Mouse (Mus musculus) cortical plate, adult 2 months (tissue): ENCODE measurements at regions not wholly inside any gene's neighbourhood (a gene's known extent, or its start where the extent isn't known, plus 50 kb on each side); places are given as distances from the start of the nearest gene placed in this dataset.
A peak's percentile ranks its signal among the peaks of the same experiment; 100 is the strongest.

Experiments
- H3K27ac ChIP-seq: fragments of 200-500 bp; 2 replicates; pipeline ENCODE4 v1.5.1; 2012; ENCODE audit warnings: low read length, control low read depth, inconsistent platforms; ENCODE audit not compliant: insufficient read depth
- H3K4me1 ChIP-seq: fragments of 200-500 bp; 2 replicates; pipeline ENCODE4 v1.6.1; 2011; ENCODE audit warnings: low read length; ENCODE audit not compliant: control insufficient read depth, insufficient read depth
- H3K4me3 ChIP-seq: fragments of 200-500 bp; 2 replicates; pipeline ENCODE4 v1.5.1; 2011; ENCODE audit warnings: mild to moderate bottlenecking, low read length, control low read depth; ENCODE audit not compliant: insufficient read depth
- CTCF ChIP-seq: fragments of 200-500 bp; IDR thresholded peaks from 2 replicates; pipeline ENCODE4 v1.5.1; 2011; ENCODE audit warnings: mild to moderate bottlenecking, control low read depth, low read length; ENCODE audit not compliant: insufficient read depth; ENCODE audit errors: extremely low read depth
- POLR2A ChIP-seq: fragments of 200-500 bp; IDR thresholded peaks from 2 replicates; pipeline ENCODE4 v1.6.1; 2011; ENCODE audit warnings: mild to moderate bottlenecking, low read length, control low read depth; ENCODE audit not compliant: insufficient read depth; ENCODE audit errors: extremely low read depth

- Histone ChIP-seq H3K27ac (no peak overlapping the region), H3K4me1 (no peaks in the 10 kb centered on the region), H3K4me3 (no peak overlapping the region)
- TF ChIP-seq CTCF (no peak), POLR2A (no peak)
Observed at GRCm38 (mm10) chr15:60111885-60112284, 95.5 kb upstream of the 4933412E24Rik start.

DNA sequence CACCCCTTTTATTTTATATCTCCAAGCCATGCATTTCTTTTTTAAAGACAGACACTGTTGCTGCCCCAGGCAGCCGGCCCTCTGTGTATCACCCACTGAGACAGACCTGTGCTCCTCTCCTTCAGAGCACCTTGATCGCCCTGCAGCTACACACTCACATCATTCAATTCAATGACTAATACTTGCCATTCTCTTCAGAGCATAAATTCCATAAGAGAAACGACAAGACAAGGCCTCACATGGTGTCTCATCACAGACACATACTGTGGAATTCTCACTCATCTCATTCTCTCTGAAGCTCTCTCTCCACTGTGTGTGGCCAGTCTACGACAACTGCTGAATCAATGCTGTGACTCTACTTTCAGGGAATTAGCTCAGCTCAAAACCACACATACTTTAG is 94.6 kb upstream of the 4933412E24Rik start:
- no peaks in the 10 kb centered on the region for H3K4me1 ChIP-seq
- TF ChIP-seq CTCF (no peak), POLR2A (no peak)
- H3K27ac ChIP-seq = no peak overlapping the region
- no peak overlapping the region for H3K4me3 ChIP-seq

DNA sequence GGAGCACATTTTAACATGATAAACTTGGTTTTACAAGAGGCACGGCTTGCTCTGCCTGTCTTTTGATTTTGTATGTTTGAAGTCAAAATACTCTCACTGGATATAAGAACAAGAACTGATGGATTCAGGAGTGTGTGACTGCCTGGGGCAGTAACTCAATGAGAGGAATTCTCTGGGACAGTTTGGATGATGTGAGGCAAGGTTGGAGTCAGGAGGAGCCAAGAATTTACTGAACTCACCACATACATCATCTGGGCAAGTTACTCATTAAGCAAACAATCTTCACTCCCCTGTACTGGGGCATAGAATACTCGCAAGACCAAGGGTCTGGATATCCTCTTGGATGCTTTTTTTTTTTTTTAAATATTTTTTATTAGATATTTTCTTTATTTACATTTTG is 87.7 kb upstream of the 4933412E24Rik start:
- TF ChIP-seq POLR2A = no peak
- no peak for TF ChIP-seq CTCF
- Histone ChIP-seq H3K4me3 (no peak overlapping the region), H3K27ac (no peak overlapping the region), H3K4me1 (no peaks in the 10 kb centered on the region)

DNA sequence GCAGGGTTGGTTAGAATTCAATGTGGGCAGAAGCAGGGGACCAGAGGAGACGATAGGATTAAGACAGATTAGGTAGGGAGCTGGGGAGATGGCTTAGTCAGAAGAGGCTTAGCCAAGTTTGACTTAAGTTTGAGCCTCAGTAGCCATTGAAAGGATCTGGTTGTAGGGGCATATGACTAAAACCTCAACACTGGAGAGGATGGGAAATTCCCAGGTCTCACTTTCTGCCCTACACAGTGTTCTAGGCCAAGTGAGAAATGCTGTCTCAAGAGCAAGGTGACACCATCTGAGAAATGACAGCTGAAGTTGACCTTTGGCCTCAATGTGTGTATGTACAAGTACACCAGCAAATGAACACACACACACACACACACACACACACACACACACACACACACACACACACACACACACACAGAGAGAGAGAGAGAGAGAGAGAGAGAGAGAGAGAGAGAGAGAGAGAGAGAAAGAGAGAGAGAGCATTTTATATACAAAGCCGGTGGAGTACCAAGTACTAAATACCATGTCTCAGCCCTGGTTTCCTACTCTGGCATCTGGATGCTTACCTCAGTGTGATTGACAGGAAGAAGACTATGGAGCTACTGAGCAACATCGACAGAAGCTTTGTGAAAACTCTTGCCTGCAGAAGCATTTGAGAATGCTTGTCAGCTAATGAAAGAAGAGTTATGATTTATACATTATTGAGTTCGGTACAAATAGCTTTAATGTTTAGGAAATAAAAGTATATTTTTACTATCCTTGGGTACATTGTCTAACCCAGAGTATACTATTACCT is 85.3 kb upstream of the 4933412E24Rik start:
- Histone ChIP-seq H3K4me1 (no peaks in the 10 kb centered on the region), H3K4me3 (no peak overlapping the region), H3K27ac (no peak overlapping the region)
- no peak for TF ChIP-seq POLR2A
- TF ChIP-seq CTCF = no peak

DNA sequence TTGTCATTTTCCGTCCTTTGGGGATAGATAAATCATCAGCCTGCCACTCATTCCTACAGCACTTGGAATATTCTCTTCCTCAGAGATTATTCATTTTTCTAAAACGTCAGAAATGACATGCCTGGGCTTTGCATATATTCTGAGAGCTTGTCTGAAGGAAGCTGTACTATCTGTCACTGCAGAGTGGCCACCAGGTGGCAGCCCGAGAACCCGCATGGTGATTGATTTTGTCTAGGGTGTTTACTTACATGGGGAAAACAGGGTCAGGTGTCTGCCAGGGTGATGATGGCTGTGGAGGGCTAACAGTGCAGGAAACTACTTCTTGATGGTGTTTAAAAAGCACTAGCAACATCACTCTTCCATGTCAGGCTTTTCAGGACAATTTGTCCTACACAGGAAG is 80.7 kb upstream of the 4933412E24Rik start:
- TF ChIP-seq POLR2A (no peak), CTCF (peak; percentile 69)
- H3K27ac ChIP-seq = no peak overlapping the region
- no peak overlapping the region for H3K4me3 ChIP-seq
- H3K4me1 ChIP-seq = no peaks in the 10 kb centered on the region

- no peak overlapping the region for H3K4me3 ChIP-seq
- no peak overlapping the region for H3K27ac ChIP-seq
- no peak for TF ChIP-seq CTCF
- no peak for TF ChIP-seq POLR2A
- H3K4me1 ChIP-seq = no peaks in the 10 kb centered on the region
Observed at GRCm38 (mm10) chr15:60096131-60096530, 79.7 kb upstream of the 4933412E24Rik start.

- Histone ChIP-seq H3K27ac (no peak overlapping the region), H3K4me3 (no peak overlapping the region), H3K4me1 (peaks cover 1% of the 10 kb centered on the region; the same call in 1 of the 2 replicates)
- no peak for TF ChIP-seq POLR2A
- TF ChIP-seq CTCF = no peak
Observed at GRCm38 (mm10) chr15:60089921-60090320, 73.5 kb upstream of the 4933412E24Rik start.

- Histone ChIP-seq H3K4me1 (peaks cover 1% of the 10 kb centered on the region; the same call in 1 of the 2 replicates), H3K4me3 (no peak overlapping the region), H3K27ac (no peak overlapping the region)
- TF ChIP-seq CTCF (no peak), POLR2A (no peak)
Observed at GRCm38 (mm10) chr15:60088964-60089899, 72.8 kb upstream of the 4933412E24Rik start.
